Mouse (Mus musculus) CH12.LX (cell line): ENCODE measurements around the gene Oosp3. TPM values are rescaled to one million over a fixed set of nuclear protein-coding genes. Genes with fewer than 3 reads are reported as not detected.

Experiments used
- DNase-seq: peaks from one replicate; pipeline ENCODE4 v3.0.0-alpha.2; 2013; ENCODE audit errors: extremely low read depth
- H3K27ac ChIP-seq: 2 replicates; pipeline ENCODE4 v1.5.1; 2012; ENCODE audit warnings: low read depth, mild to moderate bottlenecking, control low read depth, moderate library complexity; ENCODE audit not compliant: insufficient read depth
- H3K27me3 ChIP-seq: replicated peaks from 2 replicates; pipeline ENCODE3; 2012; ENCODE audit warnings: inconsistent platforms
- H3K36me3 ChIP-seq, 2 experiments: replicated peaks in 1 of 2; 2 replicates each; pipeline versions ENCODE3 to v1.6.1; 2012; ENCODE audit warnings: inconsistent platforms in 1 of 2, low read length in 1 of 2, mild to moderate bottlenecking in 1 of 2, mixed read lengths in 1 of 2, moderate library complexity in 1 of 2; ENCODE audit not compliant: control insufficient read depth in 1 of 2, insufficient read depth in 1 of 2
- H3K4me1 ChIP-seq, 2 experiments: 2 replicates each; pipeline ENCODE4 v1.6.1; 2012; ENCODE audit warnings: inconsistent platforms in 1 of 2, moderate library complexity in 1 of 2; ENCODE audit not compliant: insufficient read depth in 2 of 2, control insufficient read depth in 1 of 2
- H3K4me2 ChIP-seq: 2 replicates; pipeline ENCODE4 v1.6.1; 2012; ENCODE audit warnings: low read depth, mild to moderate bottlenecking, control low read depth; ENCODE audit not compliant: poor library complexity, insufficient read depth, severe bottlenecking
- H3K4me3 ChIP-seq, 3 experiments: fragments of 150-350 bp in 1 of 3; sonication (generic) in 1 of 3; replicated peaks in 1 of 3; 2 replicates each; pipeline versions ENCODE3 to v1.5.1; 2011 to 2012; ENCODE audit warnings: low read depth in 2 of 3, low read length in 2 of 3, mild to moderate bottlenecking in 2 of 3, moderate library complexity in 2 of 3, control low read depth in 1 of 3, improper control_type of control experiment in 1 of 3, inconsistent platforms in 1 of 3, mixed read lengths in 1 of 3; ENCODE audit not compliant: poor library complexity in 1 of 3
- H3K79me2 ChIP-seq: replicated peaks from 2 replicates; pipeline ENCODE4 v1.6.1; 2012; ENCODE audit warnings: mild to moderate bottlenecking, moderate library complexity; ENCODE audit not compliant: control insufficient read depth, poor library complexity, insufficient read depth, severe bottlenecking; ENCODE audit errors: extremely low read depth
- H3K9ac ChIP-seq: 2 replicates; pipeline ENCODE4 v1.6.1; 2012; ENCODE audit warnings: low read depth, mild to moderate bottlenecking, control low read depth, moderate library complexity; ENCODE audit not compliant: insufficient read depth
- H3K9me3 ChIP-seq: replicated peaks from 2 replicates; pipeline ENCODE3; 2012; ENCODE audit warnings: low read length, inconsistent platforms, mixed read lengths
- BHLHE40 ChIP-seq: IDR thresholded peaks from 2 replicates; pipeline ENCODE4 v1.6.1; 2011; ENCODE audit warnings: mild to moderate bottlenecking, low read depth, low read length, improper control_type of control experiment
- CHD1 ChIP-seq: IDR thresholded peaks from 2 replicates; pipeline ENCODE4 v1.6.1; 2012; ENCODE audit warnings: low read depth, low read length, improper control_type of control experiment, inconsistent platforms
- CTCF ChIP-seq, 2 experiments: IDR thresholded peaks in 1 of 2; conservative IDR thresholded peaks in 1 of 2; 2 replicates each; pipeline ENCODE4 v1.5.1; 2011 to 2012; ENCODE audit warnings: low read depth in 2 of 2, low read length in 2 of 2, improper control_type of control experiment in 1 of 2, inconsistent platforms in 1 of 2, mild to moderate bottlenecking in 1 of 2, moderate library complexity in 1 of 2
- ELF1 ChIP-seq: IDR thresholded peaks from 2 replicates; pipeline ENCODE4 v1.6.1; 2014; ENCODE audit warnings: low read depth, mild to moderate bottlenecking, inconsistent platforms, low read length, improper control_type of control experiment
- EP300 ChIP-seq: IDR thresholded peaks from 2 replicates; pipeline ENCODE4 v1.6.1; 2011; ENCODE audit warnings: low read length, improper control_type of control experiment
- ETS1 ChIP-seq: conservative IDR thresholded peaks from 2 replicates; pipeline ENCODE4 v1.6.1; 2012; ENCODE audit warnings: low read depth, mild to moderate bottlenecking, inconsistent platforms, low read length, improper control_type of control experiment, moderate library complexity
- IRF4 ChIP-seq: IDR thresholded peaks from 2 replicates; pipeline ENCODE4 v1.6.1; 2014; ENCODE audit warnings: low read depth, mild to moderate bottlenecking, inconsistent platforms, low read length, improper control_type of control experiment
- JUN ChIP-seq: IDR thresholded peaks from 2 replicates; pipeline ENCODE4 v1.6.1; 2011; ENCODE audit warnings: low read depth, mild to moderate bottlenecking, low read length, improper control_type of control experiment, moderate library complexity; ENCODE audit not compliant: insufficient read depth
- KAT2A ChIP-seq: IDR thresholded peaks from 2 replicates; pipeline ENCODE4 v1.6.1; 2012; ENCODE audit warnings: low read length, improper control_type of control experiment, inconsistent platforms; ENCODE audit not compliant: insufficient replicate concordance
- MAX ChIP-seq: IDR thresholded peaks from 2 replicates; pipeline ENCODE4 v1.6.1; 2011; ENCODE audit warnings: low read length, improper control_type of control experiment
- MEF2A ChIP-seq: IDR thresholded peaks from 2 replicates; pipeline ENCODE4 v1.6.1; 2014; ENCODE audit warnings: low read depth, mild to moderate bottlenecking, inconsistent platforms, low read length, improper control_type of control experiment, borderline replicate concordance
- MYC ChIP-seq: IDR thresholded peaks from 2 replicates; pipeline ENCODE4 v1.6.1; 2011; ENCODE audit warnings: low read depth, mild to moderate bottlenecking, improper control_type of control experiment, low read length
- POLR2A ChIP-seq: IDR thresholded peaks from 2 replicates; pipeline ENCODE4 v1.6.1; 2011; ENCODE audit warnings: low read depth, mild to moderate bottlenecking, improper control_type of control experiment, low read length
- RAD21 ChIP-seq: IDR thresholded peaks from 2 replicates; pipeline ENCODE4 v1.6.1; 2011; ENCODE audit warnings: low read depth, mild to moderate bottlenecking, low read length, improper control_type of control experiment, moderate library complexity
- SIN3A ChIP-seq: IDR thresholded peaks from 2 replicates; pipeline ENCODE4 v1.6.1; 2012; ENCODE audit warnings: low read length, improper control_type of control experiment, inconsistent platforms
- TBP ChIP-seq: conservative IDR thresholded peaks from 2 replicates; pipeline ENCODE4 v1.6.1; 2011; ENCODE audit warnings: low read depth, low read length, improper control_type of control experiment
- TCF12 ChIP-seq: IDR thresholded peaks from 2 replicates; pipeline ENCODE4 v1.6.1; 2014; ENCODE audit warnings: low read depth, mild to moderate bottlenecking, inconsistent platforms, low read length, improper control_type of control experiment
- UBTF ChIP-seq: IDR thresholded peaks from 2 replicates; pipeline ENCODE4 v1.6.1; 2012; ENCODE audit warnings: low read depth, mild to moderate bottlenecking, inconsistent platforms, low read length, improper control_type of control experiment, moderate library complexity
- USF2 ChIP-seq: conservative IDR thresholded peaks from 2 replicates; pipeline ENCODE4 v1.6.1; 2011; ENCODE audit warnings: low read depth, low read length, improper control_type of control experiment
- ZC3H11A ChIP-seq: IDR thresholded peaks from 2 replicates; pipeline ENCODE4 v1.6.1; 2012; ENCODE audit warnings: low read depth, mild to moderate bottlenecking, inconsistent platforms, low read length, improper control_type of control experiment
- ZMIZ1 ChIP-seq: IDR thresholded peaks from 2 replicates; pipeline ENCODE4 v1.6.1; 2012; ENCODE audit warnings: low read depth, mild to moderate bottlenecking, inconsistent platforms, low read length, improper control_type of control experiment
- ZNF384 ChIP-seq: IDR thresholded peaks from 2 replicates; pipeline ENCODE4 v1.6.1; 2012; ENCODE audit warnings: low read depth, low read length, improper control_type of control experiment, inconsistent platforms
- dilution Hi-C: fragments of 300-500 bp; cut with MboI; formaldehyde crosslinking; loops from 2 replicates; pipeline ENCODE4 v1.14.3; 2020; ENCODE audit warnings: low sequenced_read_pairs; ENCODE audit not compliant: extremely low pct_unique_long_range_greater_than_20kb, extremely low pct_ligation_motif_present
- in situ Hi-C: fragments of 300-500 bp; cut with MboI; formaldehyde crosslinking; loops from 3 replicates; pipeline ENCODE4 v1.14.3; 2019; ENCODE audit warnings: low sequenced_read_pairs, low pct_ligation_motif_present, low pct_unique_long_range_greater_than_20kb, mixed read lengths
- polyA plus RNA-seq: library from polyadenylated mRNA; unstranded; fragments of >175 nt; gene quantifications from 2 replicates; pipeline ENCODE4 v1.2.1, GENCODE M21; 2012; ENCODE audit warnings: low read depth; ENCODE audit not compliant: insufficient read length
- total RNA-seq, 2 experiments: library from RNA; depleted of rRNA; stranded (reverse); fragments of 300-350 nt in 1 of 2; fragments of >200 nt in 1 of 2; gene quantifications; 2 replicates each; pipeline ENCODE4 v1.2.3; 2012 to 2014

Oosp3 gene
- total and polyA plus RNA-seq, 3 experiments, result not detected

- Histone ChIP-seq H3K27ac (no peak overlapping the region), H3K79me2 (no peaks in the 10 kb centered on the region), H3K9ac (no peak overlapping the region), H3K36me3 (peaks cover 0 to 7% of the 10 kb centered on the region in 2 experiments), H3K4me3 (no peak overlapping the region), H3K27me3 (no peaks in the 10 kb centered on the region), H3K4me1 (no peaks in the 10 kb centered on the region), H3K4me2 (no peak overlapping the region), H3K9me3 (no peaks in the 10 kb centered on the region)
- TF ChIP-seq USF2, result no peak
- no peak for TF ChIP-seq ZMIZ1
- dilution Hi-C loops, result no loop called here
- DNase-seq, result no peak
- in situ Hi-C loops, result no loop called here
Observed at GRCm38 (mm10) chr19:11661562-11661961, 35.3 kb upstream of the Oosp3 start.

GRCm38 (mm10) chr19:11690839-11691238 is 6.0 kb upstream of the Oosp3 start, which contains the start of gene Oosp1:
Gene Oosp1 (minus strand): TSS chr19:11691150.
- in situ Hi-C loops (loop anchor here (10.0 kb wide), 1 partner anchor 76 kb away; no protein-coding TSS in a partner anchor), dilution Hi-C loops (no loop called here)
- Histone ChIP-seq H3K9me3 (no peaks in the 10 kb centered on the region), H3K27ac (peak within 1 kb of the TSS; percentile 79), H3K4me3 (peak within 1 kb of the TSS; percentile 26 to 53 (median 52)), H3K4me1 (peaks cover 3 to 43% of the 10 kb centered on the region in 2 experiments), H3K4me2 (peak within 1 kb of the TSS; percentile 66), H3K79me2 (no peaks in the 10 kb centered on the region), H3K36me3 (peaks cover 0 to 21% of the 10 kb centered on the region in 2 experiments), H3K9ac (peak within 1 kb of the TSS; percentile 80), H3K27me3 (no peaks in the 10 kb centered on the region)
- TF ChIP-seq EP300 (peak; percentile 65), BHLHE40 (peak; percentile 63), ELF1 (0 out of 2 replicates have a peak, but pooled peaks have one; percentile 43), TBP (peak; percentile 88), KAT2A (no peak), ZNF384 (peak; percentile 42; the same call in 1 of the 2 replicates), CHD1 (peak; percentile 38; the same call in 1 of the 2 replicates), SIN3A (peak; percentile 48), ETS1 (peak; percentile 52; the same call in 1 of the 2 replicates), MYC (peak; percentile 75; the same call in 1 of the 2 replicates), IRF4 (peak; percentile 78), JUN (no peak), MAX (peak; percentile 55; the same call in 1 of the 2 replicates), RAD21 (no peak), MEF2A (peak; percentile 54; the same call in 1 of the 2 replicates), POLR2A (peak; percentile 64), ZC3H11A (no peak), CTCF (conservative IDR thresholded peaks at IDR 0.05 in 1 of 2, IDR thresholded peaks at IDR 0.05 in 1 of 2; ENCODE audit: low read depth in 2 of 2, low read length in 2 of 2) (no peak; a peak in 1 of 4 replicates), UBTF (no peak), TCF12 (peak; percentile 52; the same call in 1 of the 2 replicates), USF2 (peak; percentile 18; the same call in 1 of the 2 replicates)
- DNase-seq, result peak; percentile 83
